Mouse (Mus musculus) cerebellum, adult 2 months (tissue): Measurements from ENCODE around the gene Cradd. TPM values are rescaled to one million over a fixed set of nuclear protein-coding genes. Genes with fewer than 3 reads are reported as not detected.
A peak's percentile ranks its signal among the peaks of the same experiment; 100 is the strongest.

ENCODE experiments used
- DNase-seq, 2 experiments: peaks; one replicate each; pipeline ENCODE4 v3.0.0; 2021
- H3K27ac ChIP-seq: fragments of 200-500 bp; 2 replicates; pipeline ENCODE4 v1.5.1; 2012; ENCODE audit warnings: low read length, control low read depth, inconsistent platforms; ENCODE audit not compliant: insufficient read depth
- H3K27me3 ChIP-seq: fragments of 200-500 bp; 2 replicates; pipeline ENCODE4 v1.6.1; 2012; ENCODE audit warnings: inconsistent platforms, mild to moderate bottlenecking, low read length, moderate library complexity; ENCODE audit not compliant: control insufficient read depth, insufficient read depth
- H3K4me1 ChIP-seq: fragments of 200-500 bp; 2 replicates; pipeline ENCODE4 v1.6.1; 2011; ENCODE audit warnings: low read length; ENCODE audit not compliant: control insufficient read depth, insufficient read depth
- H3K4me3 ChIP-seq: fragments of 200-500 bp; replicated peaks from 2 replicates; pipeline ENCODE3; 2011; ENCODE audit warnings: mild to moderate bottlenecking, low read depth, low read length, control low read depth; ENCODE audit not compliant: insufficient read depth
- CTCF ChIP-seq: fragments of 200-500 bp; IDR thresholded peaks from 2 replicates; pipeline ENCODE4 v1.5.1; 2011; ENCODE audit warnings: low read depth, mild to moderate bottlenecking, control low read depth, low read length, moderate library complexity, borderline replicate concordance; ENCODE audit not compliant: insufficient read depth
- POLR2A ChIP-seq: fragments of 200-500 bp; IDR thresholded peaks from 2 replicates; pipeline ENCODE4 v1.6.1; 2011; ENCODE audit warnings: low read length, control low read depth, borderline replicate concordance; ENCODE audit not compliant: insufficient read depth
- WGBS: fragments of 180-500 bp; shearing (Covaris S2); methylation state at CpG from one replicate; pipeline ENCODE4 v1.1.7; 2018; 5-methylcytosine and 5-hydroxymethylcytosine counted together
- polyA plus RNA-seq: library from polyadenylated mRNA; depleted of rRNA; stranded (reverse); fragments of >200 nt; gene quantifications from 2 replicates; pipeline ENCODE4 v1.2.3, GENCODE M21; 2012; rRNA removed

Gene Cradd
- polyA plus RNA-seq, result 10.2 and 11.7 TPM in 2 replicates

DNA sequence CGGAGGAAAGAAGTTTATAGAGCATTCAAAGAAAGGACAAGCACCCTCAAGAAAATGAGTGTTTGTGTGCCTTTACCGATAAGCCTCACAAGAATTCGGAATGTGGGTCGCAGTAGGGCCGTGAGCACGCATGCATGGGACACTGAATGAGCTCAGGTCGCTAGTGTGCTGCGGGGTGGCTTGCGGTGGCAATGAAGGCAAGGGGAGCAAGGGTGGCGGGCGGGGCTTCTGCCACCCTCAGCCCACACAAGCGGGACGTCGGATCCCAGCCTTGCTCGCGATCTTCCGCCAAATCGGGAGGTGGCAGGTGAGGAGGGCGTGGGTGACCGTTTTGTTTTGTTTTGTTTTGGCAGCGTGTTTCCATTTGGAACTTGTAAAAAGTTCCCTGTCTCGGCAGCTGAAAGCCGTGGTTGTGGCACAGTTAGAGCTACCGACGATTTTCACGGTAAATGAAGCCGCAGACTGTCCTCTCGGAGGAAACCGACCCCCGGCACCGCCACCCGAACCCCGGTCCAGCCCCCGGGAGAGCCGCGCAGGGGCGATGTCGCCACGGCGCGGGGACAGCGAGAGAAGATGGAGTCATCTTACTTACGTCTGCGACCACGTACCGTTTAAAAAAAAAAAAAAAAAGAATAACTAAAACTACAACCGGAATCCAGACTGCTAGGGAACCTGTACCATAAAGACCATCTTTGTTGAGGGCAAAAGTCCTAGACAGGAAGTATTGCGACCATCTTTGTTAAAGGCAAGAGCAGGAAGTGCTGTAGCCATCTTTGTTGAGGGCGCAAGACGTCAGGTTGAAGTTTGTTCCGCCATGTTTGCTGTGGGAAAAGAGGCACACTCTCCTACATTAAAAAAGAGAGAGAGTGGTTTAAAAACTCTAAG lies at the start of gene Cradd:
Cradd (minus strand) TSS at position 741 of the 885 bp plus-strand sequence.
- DNase-seq, result peak; percentile 88 to 92
- peak within 1 kb of the TSS; percentile 77 for H3K27ac ChIP-seq
- peak within 1 kb of the TSS; percentile 64 for H3K4me3 ChIP-seq
- no peaks in the 10 kb centered on the region for H3K27me3 ChIP-seq
- under 1% methylated on average over 51 of the region's 51 CpGs for WGBS
- H3K4me1 ChIP-seq, result peaks cover 13% of the 10 kb centered on the region; the same call in 1 of the 2 replicates
- no peak for TF ChIP-seq CTCF
- peak; percentile 40; the same call in 1 of the 2 replicates for TF ChIP-seq POLR2A

DNA sequence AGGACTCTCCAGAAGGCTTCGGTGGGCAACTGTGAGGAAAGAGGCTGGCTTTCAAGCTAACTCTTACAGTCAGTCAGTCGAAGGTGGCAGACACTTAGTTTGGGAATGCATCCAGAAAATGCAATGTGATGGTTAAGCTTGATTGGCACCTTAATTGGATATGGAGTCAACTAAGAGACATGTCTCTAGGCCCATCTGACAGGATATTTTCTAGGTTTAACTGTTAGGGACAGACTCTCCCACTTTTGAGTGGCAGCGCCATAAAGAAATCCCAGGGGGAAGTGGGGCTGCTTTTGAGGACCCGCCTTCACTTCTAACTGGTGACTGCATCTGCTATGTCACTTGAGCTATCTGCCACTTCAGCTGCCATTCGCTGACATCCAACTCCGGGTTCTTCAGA lies 49.4 kb upstream of the Cradd start:
- no peak for TF ChIP-seq POLR2A
- no peak for TF ChIP-seq CTCF

DNA sequence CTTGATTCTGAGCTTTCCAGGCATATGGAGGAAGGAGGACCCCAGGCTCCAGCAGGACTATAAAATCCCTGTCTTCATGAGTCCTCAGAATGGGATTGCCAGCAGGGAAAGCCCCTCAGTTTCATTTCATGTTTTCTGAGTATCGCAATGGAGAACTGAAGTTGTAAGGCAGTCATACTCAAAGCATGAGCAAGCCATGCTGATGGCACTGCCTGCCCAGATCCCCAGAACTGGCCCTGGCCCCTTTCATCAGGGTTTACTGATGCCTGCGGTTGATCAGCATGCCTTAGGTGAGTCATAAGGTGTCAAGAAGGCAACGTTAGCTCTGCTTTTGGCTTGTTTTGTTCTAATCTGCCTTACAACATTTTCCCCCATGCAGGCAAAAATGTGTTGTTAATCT lies 48.0 kb upstream of the Cradd start:
- H3K27me3 ChIP-seq, result no peaks in the 10 kb centered on the region
- WGBS, result 77% methylated on average over 3 of the region's 3 CpGs
- DNase-seq, result no peak
- TF ChIP-seq POLR2A (no peak), CTCF (no peak)
- H3K27ac ChIP-seq, result no peak overlapping the region
- H3K4me1 ChIP-seq, result no peaks in the 10 kb centered on the region
- H3K4me3 ChIP-seq, result no peak overlapping the region

More for the DNA sequence above, 49.4 kb upstream of the Cradd start:
- no peaks in the 10 kb centered on the region for H3K27me3 ChIP-seq
- H3K4me1 ChIP-seq, result no peaks in the 10 kb centered on the region
- no peak overlapping the region for H3K4me3 ChIP-seq
- H3K27ac ChIP-seq, result no peak overlapping the region
- WGBS, result 77% methylated on average over 6 of the region's 6 CpGs
- no peak for DNase-seq

DNA sequence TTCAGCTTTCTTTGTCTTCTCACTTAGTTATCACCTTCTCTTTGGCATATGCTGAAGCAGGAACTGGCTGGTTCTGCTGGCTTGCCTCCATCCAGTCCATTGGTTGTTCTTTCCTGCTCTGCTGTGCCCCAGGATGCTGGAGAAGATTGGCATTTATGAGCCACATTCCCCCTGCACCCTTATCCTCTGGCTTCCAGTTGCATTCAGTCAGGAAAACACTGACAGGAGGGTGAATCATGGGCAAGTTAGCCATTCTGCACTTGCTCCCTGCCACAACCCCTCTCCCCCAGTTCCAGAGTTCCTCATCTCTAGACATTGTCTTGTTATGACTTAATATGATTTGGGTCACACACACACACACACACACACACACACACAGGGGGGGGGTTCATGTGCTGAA lies 45.3 kb upstream of the Cradd start:
- TF ChIP-seq CTCF, result no peak
- TF ChIP-seq POLR2A, result no peak
- no peak for DNase-seq
- Histone ChIP-seq H3K4me1 (no peaks in the 10 kb centered on the region), H3K27me3 (no peaks in the 10 kb centered on the region), H3K4me3 (no peak overlapping the region), H3K27ac (no peak overlapping the region)

DNA sequence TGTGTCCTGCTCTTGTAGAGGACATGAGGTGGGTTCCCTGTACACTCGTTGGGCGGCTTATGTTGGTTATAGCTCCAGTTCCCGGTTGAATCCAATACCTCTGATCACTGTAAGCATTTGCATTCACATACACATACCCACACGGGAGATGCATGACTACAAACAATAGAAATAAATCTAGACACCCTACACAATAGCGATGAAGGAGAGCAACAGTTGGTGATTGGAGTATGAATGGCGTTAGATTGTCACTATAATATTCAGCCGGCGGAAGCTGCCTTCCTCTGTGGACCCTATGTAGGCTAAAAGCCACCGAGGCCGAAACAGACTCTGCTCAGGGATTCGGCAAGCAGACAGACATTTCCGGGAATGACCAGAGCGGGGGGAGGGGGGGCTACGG lies 44.2 kb upstream of the Cradd start:
- Histone ChIP-seq H3K27me3 (no peaks in the 10 kb centered on the region), H3K27ac (no peak overlapping the region), H3K4me3 (no peak overlapping the region), H3K4me1 (no peaks in the 10 kb centered on the region)
- no peak for DNase-seq
- no peak for TF ChIP-seq CTCF
- 87% methylated on average over 14 of the region's 14 CpGs for WGBS

DNA sequence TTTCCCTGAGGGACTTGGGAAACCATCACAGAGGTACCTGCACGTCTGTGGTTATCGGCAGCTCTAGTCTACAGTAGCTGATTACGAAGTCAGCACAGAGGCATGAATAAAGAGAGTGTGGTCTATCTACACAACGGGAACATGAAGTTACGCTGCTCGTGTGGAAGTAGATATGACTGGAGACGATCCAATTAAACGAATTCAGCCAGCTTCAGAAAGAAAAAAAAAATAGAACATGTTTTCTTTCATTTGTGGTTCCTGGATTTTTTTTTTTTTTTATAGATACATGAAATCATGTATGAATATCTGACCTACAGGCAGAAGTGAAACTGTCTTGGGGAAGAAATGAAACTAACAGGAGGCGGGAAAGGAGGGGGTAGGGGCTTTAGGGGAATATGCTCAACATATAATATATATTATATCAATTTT lies 43.7 kb upstream of the Cradd start:
- WGBS, result 80% methylated on average over 9 of the region's 9 CpGs
- no peak for TF ChIP-seq CTCF
- TF ChIP-seq POLR2A, result no peak
- no peak overlapping the region for H3K27ac ChIP-seq
- no peak overlapping the region for H3K4me3 ChIP-seq
- H3K27me3 ChIP-seq, result no peaks in the 10 kb centered on the region
- DNase-seq, result no peak
- H3K4me1 ChIP-seq, result no peaks in the 10 kb centered on the region

DNA sequence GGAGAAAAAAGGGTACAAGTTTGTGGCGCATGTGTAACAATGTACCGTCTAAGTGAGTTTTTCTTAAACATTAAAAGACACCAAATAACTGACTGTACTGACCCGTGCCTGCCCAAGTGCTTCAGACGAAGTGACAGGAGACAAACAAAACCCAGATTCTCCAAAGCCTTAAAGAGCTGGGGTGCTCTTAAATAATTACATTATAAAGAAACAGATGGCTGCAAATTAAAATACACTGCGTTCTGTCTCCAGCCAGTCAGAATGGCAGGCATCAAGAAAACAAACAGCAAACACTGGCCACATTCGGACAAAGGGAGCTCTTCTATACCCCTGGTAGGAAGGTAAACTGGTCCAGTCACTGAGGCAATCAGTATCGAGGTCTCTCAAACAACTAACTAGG lies 43.3 kb upstream of the Cradd start:
- Histone ChIP-seq H3K27ac (no peak overlapping the region), H3K4me3 (no peak overlapping the region), H3K4me1 (no peaks in the 10 kb centered on the region), H3K27me3 (no peaks in the 10 kb centered on the region)
- no peak for TF ChIP-seq POLR2A
- TF ChIP-seq CTCF, result no peak
- DNase-seq, result no peak
- WGBS, result 82% methylated on average over 7 of the region's 7 CpGs

DNA sequence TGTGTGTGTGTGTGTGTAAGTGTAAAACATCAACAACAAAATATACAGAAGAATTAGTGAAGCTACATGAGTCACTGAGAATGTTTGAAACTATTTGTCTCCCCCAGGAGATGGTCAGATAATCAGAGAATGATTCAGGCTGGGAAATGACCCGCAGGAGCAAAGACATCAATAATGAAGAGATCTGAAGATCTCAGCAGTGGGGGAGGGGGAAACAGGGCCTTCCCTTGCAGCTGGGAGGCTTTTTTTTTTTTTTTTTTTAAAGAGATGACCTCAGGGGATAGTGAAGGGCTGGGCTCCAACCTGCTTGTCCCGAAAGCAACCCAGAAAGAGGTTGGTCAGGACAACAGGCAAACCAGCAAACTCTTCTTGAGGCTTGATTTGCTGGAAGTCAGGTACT lies 38.4 kb upstream of the Cradd start:
- no peaks in the 10 kb centered on the region for H3K27me3 ChIP-seq
- 45% methylated on average over 2 of the region's 2 CpGs for WGBS
- no peaks in the 10 kb centered on the region for H3K4me1 ChIP-seq
- TF ChIP-seq POLR2A (no peak), CTCF (no peak)
- H3K4me3 ChIP-seq, result no peak overlapping the region
- no peak overlapping the region for H3K27ac ChIP-seq
- no peak for DNase-seq
